Mouse (Mus musculus): ENCODE results near the gene Scn8a. TPM values are rescaled to one million over a fixed set of nuclear protein-coding genes. Genes with fewer than 3 reads are reported as not detected.

Scn8a gene
- polyA plus RNA-seq, 1 experiment from 2014 or later = 13.2 TPM

DNA sequence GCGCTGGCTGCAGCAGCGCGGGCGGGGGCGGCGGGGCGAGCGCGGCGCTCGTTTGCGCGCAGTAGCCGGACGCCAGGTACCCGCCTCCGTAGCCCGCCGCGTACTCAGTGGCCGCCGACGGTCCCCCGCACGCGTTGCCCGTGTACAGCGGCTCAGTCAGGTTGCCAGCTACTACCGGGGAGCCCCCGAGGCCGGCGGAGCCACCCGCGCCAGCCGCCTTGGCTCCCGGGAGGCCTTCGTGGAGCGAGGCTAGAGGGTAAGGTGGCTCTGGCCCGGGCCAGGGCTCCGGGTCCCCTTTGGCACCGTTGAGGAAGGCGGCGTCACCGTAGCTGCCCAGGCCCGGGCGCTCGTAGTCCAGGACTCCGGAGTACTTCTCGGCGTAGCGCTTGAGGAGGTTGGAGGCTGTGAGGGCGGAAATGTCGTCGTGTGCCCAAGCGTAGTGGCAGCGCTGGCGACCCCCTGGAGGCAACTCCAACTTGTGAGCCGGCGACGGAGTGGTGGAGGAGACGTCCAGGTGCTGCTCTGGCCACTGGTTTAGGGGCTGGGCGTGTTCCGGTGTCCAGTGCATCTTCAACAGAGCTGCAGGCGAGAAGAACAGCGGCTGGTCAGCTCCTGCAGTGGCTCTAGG is 184.3 kb downstream of the Scn8a start:
- POLR2A ChIA-PET = no interaction called here
- no peaks in the 10 kb centered on the region for H3K27me3 ChIP-seq
- TF ChIP-seq CTCF (IDR thresholded peaks at IDR 0.05) = no peak
- CTCF ChIA-PET = no interaction called here
- in situ Hi-C loops (cut with MboI; ENCODE audit: low pct_unique_long_range_greater_than_20kb) = no loop called here
- DNase-seq (ENCODE audit: low read depth, low spot score) = no peak
- ATAC-seq = no peak

DNA sequence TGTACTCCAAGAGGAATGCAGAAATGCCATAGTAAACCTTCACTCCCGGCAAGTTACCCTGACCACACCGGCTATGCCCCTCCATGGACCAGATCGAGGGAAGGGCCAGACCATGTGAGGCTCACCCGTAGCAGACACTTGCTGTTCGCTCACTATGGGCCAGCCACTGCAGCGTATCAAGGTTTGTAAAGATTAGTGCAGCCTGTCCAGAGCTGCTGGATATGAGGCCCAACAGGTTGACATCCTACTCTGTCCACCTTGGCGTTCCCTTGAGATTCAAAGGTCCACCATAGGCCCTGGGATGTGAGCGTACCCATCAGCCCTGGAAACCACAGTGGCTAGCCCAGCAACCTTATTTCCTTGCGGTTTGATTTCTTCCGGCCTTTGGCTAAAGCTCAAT is 184.9 kb downstream of the Scn8a start:
- ATAC-seq (no peak), DNase-seq (ENCODE audit: low read depth, low spot score) (no peak)
- TF ChIP-seq CTCF (IDR thresholded peaks at IDR 0.05) = no peak
- no peaks in the 10 kb centered on the region for H3K27me3 ChIP-seq
- in situ Hi-C loops (cut with MboI; ENCODE audit: low pct_unique_long_range_greater_than_20kb) = no loop called here
- CTCF ChIA-PET = interaction anchor here (1.7 kb wide), 1 partner anchor 12 kb away, joined by 5 read pairs; no protein-coding TSS in a partner anchor
- POLR2A ChIA-PET = no interaction called here

DNA sequence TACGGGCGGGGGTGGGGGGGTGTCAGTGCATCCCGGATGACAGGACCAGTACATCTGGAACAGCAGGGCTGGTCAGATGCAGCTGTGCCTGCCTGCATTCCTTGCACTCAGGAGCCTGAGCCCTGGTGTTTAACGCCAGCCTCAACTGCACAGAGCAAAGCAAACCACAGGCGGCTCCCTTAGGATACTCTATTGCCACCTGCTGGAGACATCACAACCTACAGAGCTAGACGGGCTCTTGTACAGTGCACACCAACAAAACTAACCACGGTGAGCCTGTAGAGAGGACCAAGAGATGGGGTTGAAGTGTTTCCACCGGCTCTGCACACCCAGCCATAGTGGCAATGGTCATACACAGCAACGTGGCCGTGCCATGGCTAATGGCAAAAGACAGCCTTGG is 186.6 kb downstream of the Scn8a start:
- POLR2A ChIA-PET = no interaction called here
- CTCF ChIA-PET = interaction anchor here (1.4 to 1.7 kb wide), 2 partner anchors 10 to 13 kb away, joined by 3 to 5 read pairs; no protein-coding TSS in a partner anchor
- TF ChIP-seq CTCF (IDR thresholded peaks at IDR 0.05) = no peak
- DNase-seq (ENCODE audit: low read depth, low spot score) (no peak), ATAC-seq (no peak)
- in situ Hi-C loops (cut with MboI; ENCODE audit: low pct_unique_long_range_greater_than_20kb) = no loop called here
- H3K27me3 ChIP-seq = no peaks in the 10 kb centered on the region

DNA sequence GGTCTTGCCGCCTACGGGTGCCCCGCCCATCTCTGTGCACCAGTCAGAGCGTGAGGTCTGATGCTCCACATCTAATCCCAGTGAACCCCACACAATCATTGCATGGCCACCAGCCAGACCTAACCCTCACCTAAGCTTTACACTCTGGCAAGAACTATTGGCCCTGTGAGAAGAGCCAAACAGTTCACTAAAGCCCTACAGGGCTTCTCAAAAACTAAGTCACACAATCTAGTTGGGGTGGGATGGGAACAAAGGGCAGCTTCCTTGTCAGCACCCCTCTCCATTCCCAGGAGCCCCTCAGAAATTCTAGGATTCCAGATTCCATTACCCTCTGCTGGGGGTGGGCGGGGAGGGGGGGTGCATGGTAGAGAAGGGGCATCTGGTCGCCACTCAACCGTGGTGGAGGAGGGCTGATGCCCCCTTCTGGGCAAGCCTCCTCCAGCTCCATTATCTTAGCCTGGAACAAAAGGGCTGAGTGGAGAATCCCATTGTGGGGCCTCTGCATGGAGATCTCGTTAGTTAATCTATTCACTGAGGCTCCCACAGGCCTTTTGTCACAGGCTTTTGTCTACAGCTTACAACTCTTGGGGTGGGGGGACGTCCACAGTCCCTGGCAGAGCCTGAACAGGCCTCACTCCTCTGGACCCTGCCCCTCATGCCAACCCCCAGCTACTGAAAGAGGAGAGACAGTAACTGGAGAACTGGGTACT is 190.1 kb downstream of the Scn8a start:
- CTCF ChIA-PET = interaction anchor here (1.5 kb wide), 1 partner anchor 46 kb away, joined by 4 read pairs; no protein-coding TSS in a partner anchor
- DNase-seq (ENCODE audit: low read depth, low spot score) (no peak), ATAC-seq (no peak)
- in situ Hi-C loops (cut with MboI; ENCODE audit: low pct_unique_long_range_greater_than_20kb) = no loop called here
- H3K27me3 ChIP-seq = no peaks in the 10 kb centered on the region
- POLR2A ChIA-PET = no interaction called here
- TF ChIP-seq CTCF (IDR thresholded peaks at IDR 0.05) = no peak

DNA sequence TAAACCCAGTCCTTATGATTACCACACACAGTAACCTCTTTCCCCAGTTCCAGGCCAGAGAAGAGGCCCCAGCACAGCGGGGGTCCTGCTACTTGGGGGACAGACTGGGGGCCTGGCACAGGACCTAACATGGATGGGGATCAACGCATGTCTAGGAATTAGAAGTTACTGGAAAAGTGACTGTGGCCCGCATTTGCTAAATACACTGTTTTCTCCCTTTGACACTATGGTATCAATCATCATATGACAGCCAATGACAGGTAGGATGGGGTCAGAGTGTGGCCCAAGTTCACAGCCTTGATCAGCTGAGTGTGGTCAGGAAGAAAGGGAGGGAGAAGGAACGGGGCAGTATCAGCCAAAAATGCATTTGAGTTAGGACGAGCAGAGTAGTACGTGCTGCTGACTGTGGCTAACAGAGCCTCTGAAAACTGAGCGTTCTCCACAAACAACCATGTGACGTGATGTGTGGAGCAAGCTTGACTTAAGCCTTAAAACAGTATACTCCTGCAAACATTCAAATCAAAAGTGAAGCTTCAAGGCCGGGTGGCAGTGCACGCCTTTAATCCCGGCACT is 190.7 kb downstream of the Scn8a start:
- CTCF ChIA-PET = interaction anchor here (1.5 kb wide), 1 partner anchor 45 kb away, joined by 4 read pairs; no protein-coding TSS in a partner anchor
- H3K27me3 ChIP-seq = no peaks in the 10 kb centered on the region
- POLR2A ChIA-PET = no interaction called here
- DNase-seq (ENCODE audit: low read depth, low spot score) (no peak), ATAC-seq (no peak)
- in situ Hi-C loops (cut with MboI; ENCODE audit: low pct_unique_long_range_greater_than_20kb) = no loop called here
- no peak for TF ChIP-seq CTCF (IDR thresholded peaks at IDR 0.05)

DNA sequence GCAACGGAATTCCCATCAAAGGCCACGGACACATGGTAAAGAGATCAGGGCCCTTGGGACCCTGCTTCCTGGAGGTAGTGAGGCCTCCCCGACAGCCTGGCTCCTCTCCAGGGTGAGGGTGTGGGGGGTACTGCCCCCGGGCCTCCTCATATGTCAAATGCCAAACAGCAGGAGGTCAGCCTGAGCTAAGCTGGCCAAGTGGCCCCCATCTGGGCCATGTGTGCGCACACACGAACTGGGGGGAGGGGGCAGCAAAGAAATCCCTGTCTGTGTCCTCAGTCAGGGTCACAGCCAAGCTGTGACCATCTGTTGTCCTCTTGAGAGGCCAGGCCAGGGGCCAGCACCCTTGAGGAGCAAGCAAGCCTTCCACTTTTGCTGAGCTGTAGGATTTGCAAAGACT is 195.4 kb downstream of the Scn8a start:
- DNase-seq (ENCODE audit: low read depth, low spot score) (no peak), ATAC-seq (no peak)
- in situ Hi-C loops (cut with MboI; ENCODE audit: low pct_unique_long_range_greater_than_20kb) = no loop called here
- ChIA-PET POLR2A (interaction anchor here (1.0 kb wide), 1 partner anchor 745 kb away, joined by 3 read pairs; no protein-coding TSS in a partner anchor), CTCF (interaction anchor here (0.9 to 1.1 kb wide), 2 partner anchors 10 to 307 kb away, joined by 3 to 4 read pairs; no protein-coding TSS in a partner anchor)
- no peak for TF ChIP-seq CTCF (IDR thresholded peaks at IDR 0.05)
- no peaks in the 10 kb centered on the region for H3K27me3 ChIP-seq

DNA sequence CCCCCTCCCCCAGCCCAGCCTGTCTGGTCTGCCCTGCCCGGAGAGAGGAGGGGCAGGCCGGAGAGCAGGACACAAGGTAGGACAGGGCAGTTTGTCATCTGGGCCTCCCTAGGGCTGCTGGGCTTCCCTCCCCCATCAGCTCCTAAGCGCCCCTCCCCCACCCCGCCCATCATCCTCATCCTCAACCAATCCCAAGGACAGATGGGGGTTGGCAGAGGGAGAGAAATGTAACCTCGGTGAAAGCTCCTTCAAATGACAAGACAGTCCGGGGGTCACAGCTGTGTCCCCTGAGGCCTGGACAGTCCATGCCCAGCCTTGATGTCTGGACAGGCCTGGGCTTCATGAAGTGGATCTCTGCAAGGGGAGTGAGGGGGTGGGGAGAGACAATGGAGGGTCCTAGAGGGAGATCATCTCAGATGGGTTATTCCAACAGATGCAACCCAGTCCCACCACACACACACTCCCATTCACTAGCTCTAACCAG is 196.7 kb downstream of the Scn8a start:
- in situ Hi-C loops (cut with MboI; ENCODE audit: low pct_unique_long_range_greater_than_20kb) = no loop called here

DNA sequence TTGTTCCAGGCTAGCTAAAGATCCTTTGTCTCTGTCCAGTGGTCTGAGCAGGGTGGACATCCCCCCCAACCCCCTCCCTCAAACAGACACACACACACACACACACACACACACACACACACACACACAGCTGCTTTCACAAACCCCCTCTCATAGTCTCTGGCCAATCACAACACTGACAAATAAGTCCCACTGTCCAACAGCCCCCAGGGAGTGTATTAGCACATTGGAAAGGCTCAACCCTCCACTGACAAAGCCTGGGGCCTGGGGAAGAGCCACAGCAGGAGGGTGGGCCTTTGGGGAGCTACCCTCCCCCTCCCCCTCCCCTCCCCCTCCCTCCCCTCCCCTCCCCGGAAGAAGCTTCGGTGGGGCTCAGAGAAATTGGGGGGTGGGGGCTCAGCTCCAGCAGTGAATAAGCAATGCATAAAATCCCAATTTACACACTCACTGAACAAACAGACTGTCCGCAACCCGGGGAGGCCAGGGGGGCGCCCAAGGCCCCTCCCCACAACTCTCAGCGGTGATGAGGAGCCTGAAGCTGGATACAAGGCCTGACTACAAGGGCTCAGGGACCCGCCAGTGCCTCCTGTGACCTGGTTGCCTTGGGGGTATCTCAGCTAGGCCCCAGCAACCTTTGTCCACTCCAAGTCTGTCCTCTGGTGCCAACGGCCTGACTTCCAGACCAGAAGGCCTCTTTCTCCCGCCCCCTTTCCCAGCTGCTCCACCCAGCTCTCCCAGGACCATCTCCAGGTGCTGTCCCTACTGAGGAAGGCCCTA is 197.4 kb downstream of the Scn8a start:
- no peaks in the 10 kb centered on the region for H3K27me3 ChIP-seq
- POLR2A ChIA-PET = interaction anchor here (0.7 kb wide), 1 partner anchor 13 kb away, joined by 3 read pairs; no protein-coding TSS in a partner anchor
- TF ChIP-seq CTCF (IDR thresholded peaks at IDR 0.05) = no peak
- ATAC-seq (peak; percentile 8), DNase-seq (ENCODE audit: low read depth, low spot score) (no peak)
- in situ Hi-C loops (cut with MboI; ENCODE audit: low pct_unique_long_range_greater_than_20kb) = no loop called here
- CTCF ChIA-PET = interaction anchor here (1.2 to 1.3 kb wide), 2 partner anchors 11 to 16 kb away, joined by 3 read pairs; partner anchors contain the start of gene Fignl2

More for the DNA sequence above, 196.7 kb downstream of the Scn8a start:
- ATAC-seq (no peak), DNase-seq (ENCODE audit: low read depth, low spot score) (no peak)
- POLR2A ChIA-PET = interaction anchor here (1.0 kb wide), 1 partner anchor 743 kb away, joined by 3 read pairs; no protein-coding TSS in a partner anchor
- no peak for TF ChIP-seq CTCF (IDR thresholded peaks at IDR 0.05)
- CTCF ChIA-PET = interaction anchor here (1.1 to 1.3 kb wide), 4 partner anchors 9 to 15 kb away, joined by 3 to 4 read pairs (median 3); partner anchors contain the start of gene Fignl2
- H3K27me3 ChIP-seq = no peaks in the 10 kb centered on the region

DNA sequence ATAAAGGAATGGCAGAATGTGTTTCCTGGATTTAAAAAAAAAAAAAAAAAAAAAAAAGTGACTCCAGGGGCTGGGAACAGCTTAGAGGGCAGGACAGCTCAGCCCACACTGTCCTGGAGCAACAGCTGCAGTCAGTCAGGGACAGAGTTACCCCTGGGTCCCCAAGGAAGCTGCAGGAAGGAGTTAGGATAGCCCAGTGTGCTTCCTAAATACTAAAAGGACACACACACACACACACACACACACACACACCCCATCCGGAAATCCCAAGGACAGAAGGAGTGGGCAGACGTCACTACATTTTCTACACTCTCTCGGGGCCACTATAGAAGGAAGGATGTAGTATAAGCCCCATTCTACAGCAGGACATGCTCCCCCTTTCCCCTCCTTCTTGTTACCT is 198.4 kb downstream of the Scn8a start:
- ChIA-PET CTCF (no interaction called here), POLR2A (interaction anchor here (0.6 to 0.7 kb wide), 2 partner anchors 12 to 24 kb away, joined by 3 read pairs; no protein-coding TSS in a partner anchor)
- TF ChIP-seq CTCF (IDR thresholded peaks at IDR 0.05) = no peak
- DNase-seq (ENCODE audit: low read depth, low spot score) (no peak), ATAC-seq (no peak)
- H3K27me3 ChIP-seq = no peaks in the 10 kb centered on the region
- in situ Hi-C loops (cut with MboI; ENCODE audit: low pct_unique_long_range_greater_than_20kb) = no loop called here

DNA sequence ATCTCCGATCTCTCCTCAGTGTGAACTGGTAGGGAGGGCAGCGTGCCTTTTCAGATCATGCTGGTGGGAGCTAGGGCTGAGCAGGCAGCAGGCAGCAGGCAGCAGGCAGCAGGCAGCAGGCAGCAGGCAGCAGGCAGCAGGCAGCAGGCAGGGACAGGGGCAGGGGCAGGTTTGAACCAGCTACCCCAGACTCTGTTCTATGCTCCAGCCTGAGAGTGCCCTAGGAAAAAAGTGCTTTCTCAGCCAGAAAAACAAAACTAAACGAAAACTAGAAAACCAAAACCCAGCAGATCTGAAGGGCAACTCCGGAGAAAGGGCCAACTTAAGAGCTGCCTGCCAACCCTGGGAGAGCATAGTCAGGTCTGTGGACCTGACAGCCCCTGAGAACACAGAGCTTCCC is 199.0 kb downstream of the Scn8a start:
- H3K27me3 ChIP-seq = no peaks in the 10 kb centered on the region
- in situ Hi-C loops (cut with MboI; ENCODE audit: low pct_unique_long_range_greater_than_20kb) = no loop called here
- CTCF ChIA-PET = no interaction called here
- DNase-seq (ENCODE audit: low read depth, low spot score) (no peak), ATAC-seq (no peak)
- POLR2A ChIA-PET = interaction anchor here (0.9 kb wide), 1 partner anchor 9 kb away, joined by 3 read pairs; no protein-coding TSS in a partner anchor
- TF ChIP-seq CTCF (IDR thresholded peaks at IDR 0.05) = no peak
